Mouse (Mus musculus) heart, postnatal 0 days (tissue): Measurements from ENCODE around the gene Atxn7l2. TPM values are rescaled to one million over a fixed set of nuclear protein-coding genes. Genes with fewer than 3 reads are reported as not detected.
"Not testable (repeated sequence)": the region's sequence is repeated elsewhere in the genome, so short reads cannot be mapped to it uniquely, and the experiment has no call there.

Experiments used
- ATAC-seq: fragments of 200-750 bp; cut with Nextera tagmentation; 2 replicates; pipeline ENCODE4 v1.8.0; 2017; ENCODE audit warnings: low read depth, moderate number of reproducible peaks, moderate library complexity; ENCODE audit not compliant: insufficient read depth
- DNase-seq: peaks from one replicate; pipeline ENCODE4 v3.0.0-alpha.2; 2016; ENCODE audit warnings: low spot score
- H3K27ac ChIP-seq: fragments of 300-500 bp; sonication (generic); 2 replicates; pipeline ENCODE4 v1.5.1; 2014; ENCODE audit warnings: low read depth, mild to moderate bottlenecking
- H3K27me3 ChIP-seq: fragments of 300-500 bp; sonication (generic); 2 replicates; pipeline ENCODE4 v1.6.1; 2014; ENCODE audit warnings: low read length, mixed read lengths; ENCODE audit not compliant: control insufficient read depth, insufficient read depth
- H3K36me3 ChIP-seq: fragments of 300-500 bp; sonication (generic); replicated peaks from 2 replicates; pipeline ENCODE4 v1.6.1; 2014; ENCODE audit warnings: low read length, mixed read lengths; ENCODE audit not compliant: control insufficient read depth, insufficient read depth
- H3K4me1 ChIP-seq: fragments of 300-500 bp; sonication (generic); 2 replicates; pipeline ENCODE4 v1.6.1; 2014; ENCODE audit warnings: antibody characterized with exemption; ENCODE audit not compliant: control insufficient read depth, insufficient read depth
- H3K4me2 ChIP-seq: fragments of 300-500 bp; sonication (generic); 2 replicates; pipeline ENCODE4 v1.6.1; 2014; ENCODE audit warnings: low read depth, mild to moderate bottlenecking, low read length, moderate library complexity
- H3K4me3 ChIP-seq: fragments of 300-500 bp; sonication (generic); 2 replicates; pipeline ENCODE4 v1.5.1; 2014; ENCODE audit warnings: low read depth, low read length
- H3K9ac ChIP-seq: fragments of 300-500 bp; sonication (generic); replicated peaks from 2 replicates; pipeline ENCODE4 v1.6.1; 2014; ENCODE audit warnings: low read depth, low read length, mixed read lengths
- H3K9me3 ChIP-seq: fragments of 300-500 bp; sonication (generic); replicated peaks from 2 replicates; pipeline ENCODE4 v1.6.1; 2016; ENCODE audit warnings: low read length; ENCODE audit not compliant: control insufficient read depth
- CTCF ChIP-seq: IDR thresholded peaks from 2 replicates; pipeline ENCODE4 v1.5.1; 2016; ENCODE audit warnings: antibody characterized with exemption, control low read depth, low read depth
- EP300 ChIP-seq: IDR thresholded peaks from 2 replicates; pipeline ENCODE4 v1.6.1; 2016; ENCODE audit warnings: antibody characterized with exemption, low read depth
- WGBS: fragments of 180-500 bp; shearing (Covaris S2); extraction: QIAGEN DNeasy Blood & Tissue Kit; methylation state at CpG from one replicate; pipeline ENCODE4 v1.1.7; 2014; 5-methylcytosine and 5-hydroxymethylcytosine counted together
- polyA plus RNA-seq: library from polyadenylated mRNA; unstranded; fragments of >200 nt; fragmentation: Nextera tagmentation; extraction: Ambion mirVana; gene quantifications from 2 replicates; pipeline ENCODE4 v1.2.1, GENCODE M21; 2015
- total RNA-seq: library from RNA; depleted of rRNA; stranded (reverse); fragments of >200 nt; gene quantifications from 2 replicates; pipeline ENCODE4 v1.2.3, GENCODE M21; 2014; ENCODE audit warnings: low replicate concordance

Gene Atxn7l2
- total and polyA plus RNA-seq, 2 experiments from 2014 or later = 3.1 to 4.1 TPM

DNA sequence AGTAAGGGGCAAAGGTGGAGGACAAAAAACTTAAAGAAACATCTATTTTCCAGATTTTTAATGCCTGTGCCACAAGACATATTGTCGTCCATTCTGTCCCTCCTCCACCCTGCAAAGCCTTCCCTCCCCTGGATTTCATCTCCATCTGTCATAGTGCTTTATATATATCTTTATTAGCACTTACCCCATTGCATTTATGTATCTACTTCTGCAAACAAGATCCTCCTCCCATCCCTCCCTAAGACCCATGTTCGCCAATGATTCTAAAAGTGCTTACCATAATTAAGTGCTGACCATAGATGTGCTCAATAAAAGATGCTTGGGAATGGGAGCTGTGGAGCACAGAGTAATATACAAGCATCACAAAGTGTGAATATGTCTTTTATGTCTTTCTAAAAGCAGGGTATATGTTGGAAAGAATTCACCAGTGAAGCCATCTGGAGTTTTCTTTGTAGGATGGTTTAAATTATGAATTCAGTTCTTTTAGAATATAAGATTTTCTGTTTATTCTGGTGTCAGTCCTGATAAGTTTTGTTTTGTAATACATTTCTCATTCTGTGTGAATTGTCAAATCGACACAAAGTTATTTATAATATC, 30.6 kb upstream of the Atxn7l2 start:
- Histone ChIP-seq H3K27me3 (no peaks in the 10 kb centered on the region), H3K4me1 (no peaks in the 10 kb centered on the region), H3K4me2 (no peak overlapping the region), H3K4me3 (no peak overlapping the region), H3K27ac (no peak overlapping the region), H3K9me3 (no peaks in the 10 kb centered on the region), H3K9ac (no peak overlapping the region), H3K36me3 (no peaks in the 10 kb centered on the region)
- no peak for DNase-seq
- 76% methylated on average over 3 of the region's 3 CpGs for WGBS
- no peak for ATAC-seq
- TF ChIP-seq EP300 (no peak), CTCF (no peak)

DNA sequence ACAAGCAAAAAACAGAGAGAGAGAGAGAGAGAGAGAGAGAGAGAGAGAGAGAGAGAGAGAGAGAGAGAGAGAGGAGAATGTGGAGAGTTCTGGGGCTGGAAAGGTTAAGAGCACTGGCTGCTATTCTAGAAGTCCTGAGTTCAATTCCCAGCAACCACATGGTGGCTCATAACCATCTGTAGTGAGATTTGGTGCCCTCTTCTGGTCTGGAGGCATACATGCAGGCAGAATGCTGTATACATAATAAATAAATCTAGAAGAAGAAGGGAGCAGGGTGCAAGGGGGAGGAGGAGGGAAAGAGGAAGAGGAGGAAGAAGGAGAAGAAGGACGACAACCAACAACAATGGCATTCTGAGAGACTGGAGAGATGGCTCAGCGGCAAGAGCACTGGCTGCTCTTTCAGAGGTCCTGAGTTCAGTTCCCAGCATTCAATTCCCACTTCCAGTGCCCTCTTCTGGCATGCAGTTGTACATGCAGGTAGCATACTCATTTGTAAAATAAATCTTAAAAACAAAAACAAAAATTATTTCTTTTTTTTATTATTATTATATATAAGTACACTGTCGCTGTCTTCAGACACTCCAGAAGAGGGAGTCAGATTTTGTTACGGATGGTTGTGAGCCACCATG, 26.9 kb upstream of the Atxn7l2 start:
- not testable (repeated sequence) for H3K9ac ChIP-seq, H3K36me3 ChIP-seq, H3K9me3 ChIP-seq, H3K27ac ChIP-seq, H3K4me1 ChIP-seq, H3K4me2 ChIP-seq, H3K27me3 ChIP-seq, H3K4me3 ChIP-seq, DNase-seq, ATAC-seq
- WGBS = 78% methylated on average over 4 of the region's 4 CpGs
- peak; percentile 6; the same call in 1 of the 2 replicates for TF ChIP-seq CTCF

DNA sequence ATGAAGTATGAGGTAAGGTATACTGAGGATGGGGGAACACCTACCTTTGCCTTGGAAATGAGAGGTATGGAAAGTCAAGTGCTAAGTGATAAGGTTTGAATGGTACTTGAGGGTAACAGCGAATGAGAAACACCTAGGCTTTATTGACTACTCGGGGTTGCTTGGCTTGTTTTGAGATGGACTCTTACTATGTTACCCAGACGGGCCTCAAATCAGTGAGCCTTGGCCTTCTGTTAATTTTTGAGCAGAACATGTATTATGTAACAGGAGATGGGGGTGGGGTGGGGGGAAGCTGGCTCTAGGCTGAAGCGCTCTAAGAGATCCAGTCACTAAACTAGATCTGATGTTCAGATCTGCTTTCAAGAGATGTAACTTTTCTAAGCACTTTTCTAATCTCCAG, 20.9 kb upstream of the Atxn7l2 start:
- WGBS = 72% methylated on average over 4 of the region's 4 CpGs
- Histone ChIP-seq H3K9me3 (no peaks in the 10 kb centered on the region), H3K4me3 (no peak overlapping the region), H3K4me2 (no peak overlapping the region), H3K27me3 (peaks cover 9% of the 10 kb centered on the region), H3K4me1 (no peaks in the 10 kb centered on the region), H3K36me3 (no peaks in the 10 kb centered on the region), H3K27ac (no peak overlapping the region), H3K9ac (no peak overlapping the region)
- ATAC-seq (no peak), DNase-seq (no peak)
- no peak for TF ChIP-seq CTCF
- TF ChIP-seq EP300 = no peak

DNA sequence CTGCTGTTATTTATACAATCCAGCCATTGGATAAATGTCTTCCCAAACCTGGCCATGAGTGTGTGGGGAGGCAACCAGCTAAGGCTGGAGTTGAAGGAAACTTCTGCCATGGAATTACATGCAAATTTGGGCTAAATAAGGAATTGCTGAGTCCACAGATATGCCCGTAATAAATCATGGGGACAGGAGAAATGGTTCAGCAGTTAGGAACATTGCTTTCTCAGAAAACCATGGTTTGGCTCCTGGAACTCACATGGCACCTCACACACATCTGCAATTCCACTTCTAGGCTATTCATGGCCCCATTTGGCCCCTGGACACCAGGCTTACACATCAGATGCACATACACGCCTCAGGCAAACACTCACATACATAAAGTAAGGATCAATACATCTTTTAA, 16.8 kb upstream of the Atxn7l2 start:
- Histone ChIP-seq H3K27me3 (peaks cover 45% of the 10 kb centered on the region), H3K4me3 (no peak overlapping the region)
- DNase-seq = no peak

DNA sequence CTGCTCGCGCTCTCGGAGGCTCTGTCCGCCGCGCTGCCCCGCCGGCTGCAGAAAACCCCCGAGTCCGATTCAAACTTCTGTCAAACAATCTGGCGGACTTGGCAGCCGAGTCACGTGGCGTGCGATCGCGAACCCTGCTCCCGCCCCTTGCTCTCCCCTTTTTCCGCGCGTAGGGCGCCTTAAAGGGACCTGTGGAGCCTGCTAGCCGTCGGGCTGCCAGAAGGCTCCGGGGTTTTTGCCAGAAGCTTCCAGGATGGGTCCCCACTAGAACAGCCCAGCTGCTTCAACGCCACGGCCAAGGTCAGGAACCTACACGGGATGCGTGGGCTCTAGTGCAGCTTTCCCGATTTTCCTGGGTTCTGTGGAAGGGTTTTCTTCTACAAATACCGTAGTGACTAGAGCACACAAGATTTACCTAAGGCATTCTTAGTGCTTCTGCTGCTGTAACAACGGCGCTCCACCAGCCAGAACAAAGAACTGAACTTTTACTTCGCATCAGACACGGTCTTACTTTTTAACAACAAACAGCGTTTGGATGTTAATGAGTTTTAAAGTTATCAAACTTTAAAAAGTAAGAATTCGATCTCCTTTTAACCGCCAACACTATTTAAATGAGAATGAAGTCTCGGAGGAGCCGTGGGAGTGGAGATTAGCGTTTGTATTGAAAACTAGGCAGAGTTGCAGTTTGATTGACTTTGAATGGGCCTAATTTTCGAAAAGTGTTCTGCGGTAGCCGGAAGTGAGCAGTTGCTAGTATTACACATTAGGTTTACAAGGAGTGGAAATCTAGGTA, 16.0 kb upstream of the Atxn7l2 start, which contains the start of gene Sypl2:
Gene Sypl2, minus strand, starts transcription at position 91 of the 793 bp plus-strand sequence.
- ATAC-seq (peak; percentile 63), DNase-seq (peak; percentile 61)
- H3K36me3 ChIP-seq = no peaks in the 10 kb centered on the region
- peak within 1 kb of the TSS; percentile 79 for H3K4me2 ChIP-seq
- peak within 1 kb of the TSS; percentile 53 for H3K4me3 ChIP-seq
- H3K4me1 ChIP-seq = peaks cover 6% of the 10 kb centered on the region; the same call in 1 of the 2 replicates
- 7% methylated on average over 44 of the region's 44 CpGs for WGBS
- peak within 1 kb of the TSS; percentile 37; the same call in 1 of the 2 replicates for H3K9ac ChIP-seq
- H3K9me3 ChIP-seq = no peaks in the 10 kb centered on the region
- H3K27me3 ChIP-seq = peaks cover 51% of the 10 kb centered on the region
- no peak within 1 kb of the TSS for H3K27ac ChIP-seq
- TF ChIP-seq EP300 (no peak), CTCF (no peak)

More for the DNA sequence above, 16.8 kb upstream of the Atxn7l2 start:
- H3K27ac ChIP-seq = no peak overlapping the region
- no peak overlapping the region for H3K9ac ChIP-seq
- 76% methylated on average over 2 of the region's 2 CpGs for WGBS
- H3K4me2 ChIP-seq = no peak overlapping the region
- TF ChIP-seq CTCF = no peak
- no peak for TF ChIP-seq EP300
- H3K4me1 ChIP-seq = peaks cover 6% of the 10 kb centered on the region; the same call in 1 of the 2 replicates
- no peak for ATAC-seq
- no peaks in the 10 kb centered on the region for H3K36me3 ChIP-seq
- no peaks in the 10 kb centered on the region for H3K9me3 ChIP-seq
